Mouse (Mus musculus) kidney, postnatal 4 days (tissue): ENCODE data around the gene Cecr2.

Experiments
- DNase-seq, 2 experiments: peaks; one replicate each; pipeline ENCODE4 v3.0.0; 2021; ENCODE audit warnings: mixed read lengths in 2 of 2

Gene Cecr2

GRCm38 (mm10) chr6:120667911-120668310 is 1.7 kb downstream of the Cecr2 start:
- DNase-seq: no peak

- DNase-seq: peak; percentile 31 to 40
Observed at GRCm38 (mm10) chr6:120674121-120674520, 8.0 kb downstream of the Cecr2 start.

GRCm38 (mm10) chr6:120674881-120675280 is 8.7 kb downstream of the Cecr2 start:
- peak; percentile 27 to 41 for DNase-seq

- DNase-seq: no peak
Observed at GRCm38 (mm10) chr6:120675979-120676378, 9.8 kb downstream of the Cecr2 start.

GRCm38 (mm10) chr6:120683351-120683750 is 17.2 kb downstream of the Cecr2 start:
- no peak for DNase-seq

GRCm38 (mm10) chr6:120684750-120685149 is 18.6 kb downstream of the Cecr2 start:
- DNase-seq: no peak

- DNase-seq: no peak
Observed at GRCm38 (mm10) chr6:120686872-120687650, 20.9 kb downstream of the Cecr2 start.

- peak in 1 of 2 experiments; percentile 4 for DNase-seq
Observed at GRCm38 (mm10) chr6:120700221-120700620, 34.1 kb downstream of the Cecr2 start.

- DNase-seq: no peak
Observed at GRCm38 (mm10) chr6:120704376-120704775, 38.2 kb downstream of the Cecr2 start.

- DNase-seq: no peak
Observed at GRCm38 (mm10) chr6:120708759-120709158, 42.6 kb downstream of the Cecr2 start.

- DNase-seq: no peak
Observed at GRCm38 (mm10) chr6:120714806-120715205, 48.6 kb downstream of the Cecr2 start.

GRCm38 (mm10) chr6:120715227-120715626 is 49.1 kb downstream of the Cecr2 start:
- DNase-seq: peak in 1 of 2 experiments; percentile 9

GRCm38 (mm10) chr6:120715851-120716250 is 49.7 kb downstream of the Cecr2 start:
- no peak for DNase-seq

- no peak for DNase-seq
Observed at GRCm38 (mm10) chr6:120716531-120716984, 50.4 kb downstream of the Cecr2 start.

GRCm38 (mm10) chr6:120725986-120726385 is 59.8 kb downstream of the Cecr2 start:
- no peak for DNase-seq

GRCm38 (mm10) chr6:120736011-120736410 is 69.8 kb downstream of the Cecr2 start:
- DNase-seq: no peak

- peak in 1 of 2 experiments; percentile 22 for DNase-seq
Observed at GRCm38 (mm10) chr6:120736566-120736965, 70.4 kb downstream of the Cecr2 start.

- DNase-seq: no peak
Observed at GRCm38 (mm10) chr6:120743130-120743529, 77.0 kb downstream of the Cecr2 start.

- no peak for DNase-seq
Observed at GRCm38 (mm10) chr6:120744266-120744665, 78.1 kb downstream of the Cecr2 start.

- no peak for DNase-seq
Observed at GRCm38 (mm10) chr6:120746416-120746815, 80.2 kb downstream of the Cecr2 start.

GRCm38 (mm10) chr6:120761151-120761550 is 95.0 kb downstream of the Cecr2 start:
- no peak for DNase-seq

GRCm38 (mm10) chr6:120769972-120770371 is 103.8 kb downstream of the Cecr2 start:
- no peak for DNase-seq

- no peak for DNase-seq
Observed at GRCm38 (mm10) chr6:120771366-120771765, 105.2 kb downstream of the Cecr2 start.

GRCm38 (mm10) chr6:120772025-120772424 is 105.9 kb downstream of the Cecr2 start:
- no peak for DNase-seq
